Mouse (Mus musculus) heart, adult 2 months (tissue): Measurements from ENCODE around the gene Fgf12.

Experiments used
- CTCF ChIP-seq: fragments of 200-600 bp; IDR thresholded peaks from 2 replicates; pipeline ENCODE4 v1.8.1; 2022; ENCODE audit warnings: antibody characterized with exemption, mild to moderate bottlenecking, moderate library complexity
- EP300 ChIP-seq: fragments of 200-500 bp; IDR thresholded peaks from 2 replicates; pipeline ENCODE4 v1.6.1; 2011; ENCODE audit warnings: low read depth, low read length, control low read depth; ENCODE audit not compliant: insufficient read depth
- POLR2A ChIP-seq: fragments of 200-500 bp; IDR thresholded peaks from 2 replicates; pipeline ENCODE4 v1.6.1; 2011; ENCODE audit warnings: mild to moderate bottlenecking, low read depth, low read length, control low read depth; ENCODE audit not compliant: insufficient read depth

- TF ChIP-seq CTCF (no peak), EP300 (no peak), POLR2A (no peak)
Measured at GRCm38 (mm10) chr16:28475553-28475952, 277.3 kb downstream of the Fgf12 start.
